Mouse (Mus musculus) heart, embryonic 11.5 days (tissue): ENCODE results near the gene Zfp273. TPM values are rescaled to one million over a fixed set of nuclear protein-coding genes. Genes with fewer than 3 reads are reported as not detected.
"Not testable (repeated sequence)": the region's sequence is repeated elsewhere in the genome, so short reads cannot be mapped to it uniquely, and the experiment has no call there.

ENCODE experiments used
- ATAC-seq: fragments of 200-750 bp; cut with Nextera tagmentation; replicated peaks from 2 replicates; pipeline ENCODE4 v1.8.0; 2017; ENCODE audit warnings: moderate library complexity; ENCODE audit not compliant: insufficient number of reproducible peaks, low FRiP score, low TSS enrichment
- H3K27ac ChIP-seq: fragments of 300-500 bp; sonication (generic); 2 replicates; pipeline ENCODE4 v1.5.1; 2014; ENCODE audit warnings: mild to moderate bottlenecking, low read depth, low read length
- H3K27me3 ChIP-seq: fragments of 300-500 bp; sonication (generic); 2 replicates; pipeline ENCODE4 v1.6.1; 2014; ENCODE audit warnings: mild to moderate bottlenecking, low read length, mixed read lengths; ENCODE audit not compliant: control insufficient read depth, insufficient read depth
- H3K36me3 ChIP-seq: fragments of 300-500 bp; sonication (generic); 2 replicates; pipeline ENCODE4 v1.6.1; 2014; ENCODE audit warnings: mild to moderate bottlenecking, low read length, moderate library complexity, mixed read lengths; ENCODE audit not compliant: control insufficient read depth, insufficient read depth
- H3K4me1 ChIP-seq: fragments of 300-500 bp; sonication (generic); 2 replicates; pipeline ENCODE4 v1.6.1; 2014; ENCODE audit warnings: low read length; ENCODE audit not compliant: control insufficient read depth, insufficient read depth
- H3K4me2 ChIP-seq: fragments of 300-500 bp; sonication (generic); 2 replicates; pipeline ENCODE4 v1.6.1; 2014; ENCODE audit warnings: mild to moderate bottlenecking, moderate library complexity
- H3K4me3 ChIP-seq: fragments of 300-500 bp; sonication (generic); 2 replicates; pipeline ENCODE4 v1.5.1; 2014; ENCODE audit warnings: low read depth, low read length
- H3K9ac ChIP-seq: fragments of 300-500 bp; sonication (generic); 2 replicates; pipeline ENCODE4 v1.6.1; 2014; ENCODE audit warnings: mild to moderate bottlenecking, low read depth, low read length, moderate library complexity
- H3K9me3 ChIP-seq: fragments of 300-500 bp; sonication (generic); replicated peaks from 2 replicates; pipeline ENCODE4 v1.6.1; 2016; ENCODE audit warnings: low read length; ENCODE audit not compliant: control insufficient read depth
- WGBS: fragments of 180-500 bp; shearing (Covaris S2); extraction: QIAGEN DNeasy Blood & Tissue Kit; methylation state at CpG from one replicate; pipeline ENCODE4 v1.1.7; 2014; ENCODE audit not compliant: insufficient replicate concordance; 5-methylcytosine and 5-hydroxymethylcytosine counted together
- polyA plus RNA-seq: library from polyadenylated mRNA; unstranded; fragments of >200 nt; fragmentation: Nextera tagmentation; extraction: Ambion mirVana; gene quantifications from 2 replicates; pipeline ENCODE4 v1.2.1, GENCODE M21; 2014

Zfp273 gene
- polyA plus RNA-seq, 1 experiment from 2014 or later, result 4.1 TPM

- no peak overlapping the region for H3K4me3 ChIP-seq
- no peaks in the 10 kb centered on the region for H3K4me1 ChIP-seq
- no peak overlapping the region for H3K27ac ChIP-seq
- no peak overlapping the region for H3K9ac ChIP-seq
- H3K4me2 ChIP-seq, result no peak overlapping the region
- H3K27me3 ChIP-seq, result no peaks in the 10 kb centered on the region
- no peaks in the 10 kb centered on the region for H3K36me3 ChIP-seq
- ATAC-seq, result no peak
- 16% methylated on average over 1 of the region's 1 CpGs for WGBS
- H3K9me3 ChIP-seq, result no peaks in the 10 kb centered on the region
These were observed 43.8 kb downstream of the Zfp273 start for GRCm38 (mm10) chr13:67857317-67857716.

GRCm38 (mm10) chr13:67862508-67862907 is 49.0 kb downstream of the Zfp273 start:
- Histone ChIP-seq H3K36me3 (no peaks in the 10 kb centered on the region), H3K4me1 (no peaks in the 10 kb centered on the region), H3K9ac (no peak overlapping the region), H3K4me3 (no peak overlapping the region), H3K9me3 (no peaks in the 10 kb centered on the region), H3K4me2 (no peak overlapping the region), H3K27me3 (no peaks in the 10 kb centered on the region), H3K27ac (no peak overlapping the region)
- no peak for ATAC-seq
- WGBS, result 75% methylated on average over 9 of the region's 9 CpGs

- H3K27ac ChIP-seq, result no peak within 1 kb of the TSS
- H3K4me3 ChIP-seq, result no peak within 1 kb of the TSS
- H3K4me2 ChIP-seq, result no peak within 1 kb of the TSS
- no peaks in the 10 kb centered on the region for H3K4me1 ChIP-seq
- ATAC-seq, result no peak
- H3K9ac ChIP-seq, result no peak within 1 kb of the TSS
- 71% methylated on average over 11 of the region's 11 CpGs for WGBS
- no peaks in the 10 kb centered on the region for H3K9me3 ChIP-seq
- H3K36me3 ChIP-seq, result no peaks in the 10 kb centered on the region
- H3K27me3 ChIP-seq, result no peaks in the 10 kb centered on the region
These were observed 49.5 kb downstream of the Zfp273 start, which contains the start of gene BC048507 for GRCm38 (mm10) chr13:67863026-67863425. BC048507 (plus strand) TSS chr13:67863326.

- 56% methylated on average over 5 of the region's 5 CpGs for WGBS
These were observed 51.3 kb downstream of the Zfp273 start for GRCm38 (mm10) chr13:67864764-67865350.

GRCm38 (mm10) chr13:67867899-67868298 is 54.4 kb downstream of the Zfp273 start:
- no peaks in the 10 kb centered on the region for H3K36me3 ChIP-seq
- no peak overlapping the region for H3K4me2 ChIP-seq
- no peak overlapping the region for H3K9ac ChIP-seq
- no peak overlapping the region for H3K4me3 ChIP-seq
- no peaks in the 10 kb centered on the region for H3K9me3 ChIP-seq
- H3K4me1 ChIP-seq, result no peaks in the 10 kb centered on the region
- WGBS, result 27% methylated on average over 3 of the region's 3 CpGs
- no peak for ATAC-seq
- H3K27ac ChIP-seq, result no peak overlapping the region
- H3K27me3 ChIP-seq, result no peaks in the 10 kb centered on the region

More at GRCm38 (mm10) chr13:67864764-67865350, 51.3 kb downstream of the Zfp273 start:
- Histone ChIP-seq H3K27ac (no peak overlapping the region), H3K4me2 (no peak overlapping the region), H3K4me3 (no peak overlapping the region), H3K27me3 (no peaks in the 10 kb centered on the region), H3K4me1 (no peaks in the 10 kb centered on the region), H3K9me3 (no peaks in the 10 kb centered on the region), H3K36me3 (no peaks in the 10 kb centered on the region), H3K9ac (no peak overlapping the region)
- no peak for ATAC-seq

GRCm38 (mm10) chr13:67876049-67876698 is 62.6 kb downstream of the Zfp273 start:
- ATAC-seq, H3K4me1 ChIP-seq, H3K27ac ChIP-seq, H3K9me3 ChIP-seq, H3K9ac ChIP-seq, H3K4me3 ChIP-seq, H3K27me3 ChIP-seq, H3K36me3 ChIP-seq: not testable (repeated sequence)
- H3K4me2 ChIP-seq, result peak overlapping the region; percentile 34
- WGBS, result 32% methylated on average over 7 of the region's 12 CpGs

Other genes with a start within 250 kb of the Zfp273 start
- 3.0 and 3.1 TPM in 2 replicates for gene Zfp729b, start 204.0 kb upstream of the Zfp273 start, polyA plus RNA-seq
- gene Gm49345, start 176.0 kb upstream of the Zfp273 start, polyA plus RNA-seq, result 0.66 TPM in 1 of 2 replicates, not detected in the other
- 1.5 and 2.1 TPM in 2 replicates for gene Zfp729a, start 175.9 kb upstream of the Zfp273 start, polyA plus RNA-seq
- 6.8 and 9.6 TPM in 2 replicates for gene Zfp738, start 126.7 kb upstream of the Zfp273 start, polyA plus RNA-seq
- gene Zfp65, start 84.6 kb upstream of the Zfp273 start, polyA plus RNA-seq, result 2.4 and 2.9 TPM in 2 replicates
- 3.6 and 4.7 TPM in 2 replicates for gene Zfp85, start 58.5 kb upstream of the Zfp273 start, polyA plus RNA-seq
- 2.8 TPM in 2 replicates for gene Zfp493, start 34.0 kb upstream of the Zfp273 start, polyA plus RNA-seq
- 1.4 and 1.7 TPM in 2 replicates for gene Gm10037, start 17.4 kb downstream of the Zfp273 start, polyA plus RNA-seq
- gene BC048507, start 49.6 kb downstream of the Zfp273 start, polyA plus RNA-seq, result not detected in 2 replicates